Mouse (Mus musculus) lung, embryonic 14.5 days (tissue): ENCODE results near the gene Sypl2. TPM values are rescaled to one million over a fixed set of nuclear protein-coding genes. Genes with fewer than 3 reads are reported as not detected.

ENCODE experiments used
- ATAC-seq: fragments of 200-750 bp; cut with Nextera tagmentation; 2 replicates; pipeline ENCODE4 v1.8.0; 2017; ENCODE audit warnings: mild to moderate bottlenecking, moderate TSS enrichment, moderate library complexity; ENCODE audit not compliant: insufficient read depth
- DNase-seq: peaks from one replicate; pipeline ENCODE4 v3.0.0-alpha.2; 2015
- H3K27ac ChIP-seq: fragments of 300-500 bp; sonication (generic); 2 replicates; pipeline ENCODE4 v1.5.1; 2014; ENCODE audit warnings: low read depth, mild to moderate bottlenecking, moderate library complexity
- H3K27me3 ChIP-seq: fragments of 300-500 bp; sonication (generic); 2 replicates; pipeline ENCODE4 v1.6.1; 2014; ENCODE audit warnings: low read length, control low read depth; ENCODE audit not compliant: insufficient read depth
- H3K36me3 ChIP-seq: fragments of 300-500 bp; sonication (generic); 2 replicates; pipeline ENCODE4 v1.6.1; 2014; ENCODE audit warnings: control low read depth; ENCODE audit not compliant: insufficient read depth
- H3K4me1 ChIP-seq: fragments of 300-500 bp; sonication (generic); 2 replicates; pipeline ENCODE4 v1.6.1; 2014; ENCODE audit warnings: antibody characterized with exemption, control low read depth; ENCODE audit not compliant: insufficient read depth
- H3K4me2 ChIP-seq: fragments of 300-500 bp; sonication (generic); 2 replicates; pipeline ENCODE4 v1.6.1; 2014; ENCODE audit warnings: mild to moderate bottlenecking
- H3K4me3 ChIP-seq: fragments of 300-500 bp; sonication (generic); 2 replicates; pipeline ENCODE4 v1.5.1; 2014; ENCODE audit warnings: low read depth, low read length
- H3K9ac ChIP-seq: fragments of 300-500 bp; sonication (generic); 2 replicates; pipeline ENCODE4 v1.6.1; 2014
- H3K9me3 ChIP-seq: fragments of 300-500 bp; sonication (generic); 2 replicates; pipeline ENCODE4 v1.6.1; 2016; ENCODE audit warnings: low read depth, low read length, control low read depth
- CTCF ChIP-seq: IDR thresholded peaks from 2 replicates; pipeline ENCODE4 v1.5.1; 2016; ENCODE audit warnings: antibody characterized with exemption, low read depth
- WGBS: fragments of 180-500 bp; shearing (Covaris S2); extraction: QIAGEN DNeasy Blood & Tissue Kit; methylation state at CpG from one replicate; pipeline ENCODE4 v1.1.7; 2014; 5-methylcytosine and 5-hydroxymethylcytosine counted together
- polyA plus RNA-seq: library from polyadenylated mRNA; unstranded; fragments of >200 nt; fragmentation: Nextera tagmentation; extraction: Ambion mirVana; gene quantifications from 2 replicates; pipeline ENCODE4 v1.2.1, GENCODE M21; 2014

The Sypl2 gene
- polyA plus RNA-seq, 1 experiment from 2014 or later, result 0.96 TPM

GRCm38 (mm10) chr3:108174672-108175531 is 51.5 kb downstream of the Sypl2 start:
- ATAC-seq, result no peak
- Histone ChIP-seq H3K27me3 (no peaks in the 10 kb centered on the region), H3K27ac (no peak overlapping the region), H3K36me3 (no peaks in the 10 kb centered on the region), H3K4me3 (no peak overlapping the region), H3K4me2 (no peak overlapping the region), H3K9ac (no peak overlapping the region), H3K9me3 (no peaks in the 10 kb centered on the region), H3K4me1 (no peaks in the 10 kb centered on the region; the same call in 1 of the 2 replicates)
- DNase-seq, result peak; percentile 41
- WGBS, result 43% methylated on average over 14 of the region's 14 CpGs
- no peak for TF ChIP-seq CTCF

GRCm38 (mm10) chr3:108169199-108169598 is 57.2 kb downstream of the Sypl2 start:
- WGBS, result 44% methylated on average over 3 of the region's 3 CpGs
- Histone ChIP-seq H3K4me1 (peaks cover 4% of the 10 kb centered on the region; the same call in 1 of the 2 replicates), H3K9ac (no peak overlapping the region), H3K9me3 (no peaks in the 10 kb centered on the region), H3K27ac (no peak overlapping the region), H3K36me3 (no peaks in the 10 kb centered on the region), H3K4me2 (no peak overlapping the region), H3K4me3 (no peak overlapping the region), H3K27me3 (no peaks in the 10 kb centered on the region)
- DNase-seq (no peak), ATAC-seq (no peak)
- TF ChIP-seq CTCF, result no peak

DNA sequence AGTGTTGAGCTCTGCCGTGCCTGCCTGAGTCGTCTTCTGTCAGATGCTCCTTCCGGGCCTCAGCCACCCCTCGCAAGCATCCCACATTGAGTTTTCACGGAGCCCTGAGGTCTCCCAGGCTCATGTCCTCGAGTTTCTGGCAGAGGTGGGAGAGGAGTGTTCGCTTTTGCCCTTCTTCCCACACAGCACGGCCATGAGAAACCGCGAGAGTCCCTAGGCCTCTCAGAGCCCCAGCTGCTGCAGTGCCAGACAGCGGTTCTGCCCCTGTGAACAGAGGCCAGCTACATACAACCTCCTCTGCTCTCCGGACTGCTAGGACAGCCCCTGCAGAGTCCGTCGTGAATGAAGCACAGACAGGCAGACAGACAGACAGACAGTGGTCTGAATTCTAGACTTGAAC is 58.9 kb downstream of the Sypl2 start:
- H3K36me3 ChIP-seq, result no peaks in the 10 kb centered on the region
- H3K9me3 ChIP-seq, result no peaks in the 10 kb centered on the region
- no peak overlapping the region for H3K9ac ChIP-seq
- H3K4me2 ChIP-seq, result no peak overlapping the region
- TF ChIP-seq CTCF, result no peak
- H3K4me1 ChIP-seq, result peaks cover 4% of the 10 kb centered on the region; the same call in 1 of the 2 replicates
- no peak overlapping the region for H3K4me3 ChIP-seq
- no peaks in the 10 kb centered on the region for H3K27me3 ChIP-seq
- WGBS, result 40% methylated on average over 14 of the region's 14 CpGs
- ATAC-seq, result no peak
- H3K27ac ChIP-seq, result no peak overlapping the region
- no peak for DNase-seq

DNA sequence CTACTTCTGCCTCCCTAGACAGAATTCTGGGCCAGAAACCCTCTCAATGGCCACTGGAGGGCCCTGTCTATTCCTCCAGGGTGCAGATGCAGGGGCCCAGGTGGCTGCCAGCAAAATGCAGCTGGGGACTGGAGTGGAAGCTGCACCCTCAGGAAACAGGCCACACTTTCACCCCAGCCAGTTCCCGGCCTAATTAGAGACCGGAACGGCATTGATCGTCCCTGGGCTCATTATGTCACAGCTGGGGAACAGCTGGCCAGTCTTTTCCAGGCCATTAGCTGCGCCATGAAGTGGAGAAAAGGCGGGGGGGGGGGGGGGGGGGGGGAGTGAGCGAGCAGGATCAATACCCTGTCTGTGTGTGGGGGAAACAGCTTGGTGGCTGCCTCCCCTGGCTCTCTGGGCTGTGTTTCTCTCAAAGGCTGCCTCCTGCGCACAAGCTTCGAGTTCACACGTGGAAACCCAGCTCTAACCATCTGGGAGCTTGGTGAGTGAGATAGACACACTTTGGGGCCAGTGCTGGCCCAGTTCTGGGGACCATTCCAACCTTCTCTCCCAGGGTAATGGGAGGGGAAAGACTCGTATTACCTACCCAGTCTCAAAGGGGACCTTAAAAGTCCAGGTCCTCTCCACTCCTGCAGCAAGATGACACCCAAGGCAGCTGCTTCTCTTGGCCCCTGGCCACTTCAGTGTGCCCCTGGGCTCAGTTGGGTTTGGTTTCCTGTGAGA is 59.8 kb downstream of the Sypl2 start:
- peak; percentile 56 for ATAC-seq

GRCm38 (mm10) chr3:108165532-108166315 is 60.7 kb downstream of the Sypl2 start:
- WGBS, result 46% methylated on average over 10 of the region's 10 CpGs
- H3K4me3 ChIP-seq, result no peak overlapping the region
- peak; percentile 22; the same call in 1 of the 2 replicates for ATAC-seq
- H3K36me3 ChIP-seq, result no peaks in the 10 kb centered on the region
- no peak for TF ChIP-seq CTCF
- H3K4me2 ChIP-seq, result no peak overlapping the region
- H3K9me3 ChIP-seq, result no peaks in the 10 kb centered on the region
- no peak overlapping the region for H3K27ac ChIP-seq
- H3K4me1 ChIP-seq, result peaks cover 4% of the 10 kb centered on the region; the same call in 1 of the 2 replicates
- H3K9ac ChIP-seq, result no peak overlapping the region
- DNase-seq, result no peak
- H3K27me3 ChIP-seq, result no peaks in the 10 kb centered on the region

More for the DNA sequence above, 59.8 kb downstream of the Sypl2 start:
- Histone ChIP-seq H3K27ac (no peak overlapping the region), H3K4me3 (no peak overlapping the region), H3K27me3 (no peaks in the 10 kb centered on the region), H3K9ac (no peak overlapping the region), H3K36me3 (no peaks in the 10 kb centered on the region), H3K4me2 (0 out of 2 replicates have a peak overlapping the region, but pooled peaks have one; percentile 22), H3K4me1 (peaks cover 4% of the 10 kb centered on the region; the same call in 1 of the 2 replicates), H3K9me3 (no peaks in the 10 kb centered on the region)
- 18% methylated on average over 10 of the region's 11 CpGs for WGBS
- peak; percentile 72 for DNase-seq
- peak; percentile 49 for TF ChIP-seq CTCF

GRCm38 (mm10) chr3:108164807-108165206 is 61.6 kb downstream of the Sypl2 start:
- no peaks in the 10 kb centered on the region for H3K36me3 ChIP-seq
- DNase-seq (peak; percentile 94), ATAC-seq (peak; percentile 50)
- H3K4me2 ChIP-seq, result peak overlapping the region; percentile 28
- H3K9ac ChIP-seq, result no peak overlapping the region
- no peaks in the 10 kb centered on the region for H3K27me3 ChIP-seq
- peaks cover 4% of the 10 kb centered on the region; the same call in 1 of the 2 replicates for H3K4me1 ChIP-seq
- WGBS, result 20% methylated on average over 9 of the region's 9 CpGs
- peak; percentile 98 for TF ChIP-seq CTCF
- H3K9me3 ChIP-seq, result no peaks in the 10 kb centered on the region
- no peak overlapping the region for H3K27ac ChIP-seq
- H3K4me3 ChIP-seq, result no peak overlapping the region
